Mouse (Mus musculus): ENCODE data around the gene Olfr933. TPM values are rescaled to one million over a fixed set of nuclear protein-coding genes. Genes with fewer than 3 reads are reported as not detected.

The Olfr933 gene
- polyA plus RNA-seq (2015; fragmentation: Nextera tagmentation; extraction: Ambion mirVana), result not detected in 2 replicates

- WGBS (ENCODE audit: insufficient replicate concordance), result 53% methylated on average over 4 of the region's 4 CpGs
- Histone ChIP-seq H3K27ac (ENCODE audit: low read length) (no peak within 1 kb of the TSS), H3K4me1 (ENCODE audit: control insufficient read depth, low read depth, low read length) (no peaks in the 10 kb centered on the region), H3K27me3 (ENCODE audit: control insufficient read depth, insufficient read depth, low read depth, low read length) (no peaks in the 10 kb centered on the region), H3K9me3 (replicated peaks; ENCODE audit: control insufficient read depth, low read length) (no peaks in the 10 kb centered on the region), H3K4me3 (ENCODE audit: low read depth, low read length) (no peak within 1 kb of the TSS), H3K36me3 (ENCODE audit: control insufficient read depth, insufficient read depth) (no peaks in the 10 kb centered on the region), H3K4me2 (ENCODE audit: low read depth, low read length) (no peak within 1 kb of the TSS), H3K9ac (ENCODE audit: low read depth, low read length) (no peak within 1 kb of the TSS)
- ATAC-seq (ENCODE audit: low read depth), result no peak
Measured at GRCm38 (mm10) chr9:38972013-38972412, at the start of gene Olfr933. Gene Olfr933 (plus strand): TSS chr9:38972313.

DNA sequence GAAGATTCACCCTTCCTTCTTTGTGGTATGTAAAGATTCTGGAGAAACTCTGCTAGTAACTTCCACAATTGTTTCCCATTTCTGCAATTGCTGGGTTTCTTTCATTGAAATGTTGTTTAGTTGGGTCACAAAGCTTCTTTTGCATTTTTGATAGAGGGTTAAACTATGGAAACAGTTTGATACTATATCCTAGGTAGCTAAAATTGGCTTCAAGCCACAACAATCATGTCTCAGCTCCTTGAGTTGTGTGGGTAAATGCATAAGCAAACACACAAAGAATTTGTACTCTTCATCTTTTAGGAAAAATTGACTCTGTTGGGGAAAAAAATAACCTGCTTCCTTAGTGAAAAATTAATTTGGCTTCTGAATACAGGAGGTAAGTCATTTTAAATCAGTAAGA lies 42.6 kb upstream of the Olfr933 start, which contains the start of gene Olfr930:
Gene Olfr930, plus strand, starts transcription at position 301 of the 400 bp plus-strand sequence.
- Histone ChIP-seq H3K9me3 (replicated peaks; ENCODE audit: control insufficient read depth, low read length) (no peaks in the 10 kb centered on the region), H3K9ac (ENCODE audit: low read depth, low read length) (no peak within 1 kb of the TSS), H3K27ac (ENCODE audit: low read length) (no peak within 1 kb of the TSS), H3K4me1 (ENCODE audit: control insufficient read depth, low read depth, low read length) (no peaks in the 10 kb centered on the region), H3K4me3 (ENCODE audit: low read depth, low read length) (no peak within 1 kb of the TSS), H3K27me3 (ENCODE audit: control insufficient read depth, insufficient read depth, low read depth, low read length) (no peaks in the 10 kb centered on the region), H3K36me3 (ENCODE audit: control insufficient read depth, insufficient read depth) (no peaks in the 10 kb centered on the region), H3K4me2 (ENCODE audit: low read depth, low read length) (no peak within 1 kb of the TSS)
- ATAC-seq (ENCODE audit: low read depth), result no peak

DNA sequence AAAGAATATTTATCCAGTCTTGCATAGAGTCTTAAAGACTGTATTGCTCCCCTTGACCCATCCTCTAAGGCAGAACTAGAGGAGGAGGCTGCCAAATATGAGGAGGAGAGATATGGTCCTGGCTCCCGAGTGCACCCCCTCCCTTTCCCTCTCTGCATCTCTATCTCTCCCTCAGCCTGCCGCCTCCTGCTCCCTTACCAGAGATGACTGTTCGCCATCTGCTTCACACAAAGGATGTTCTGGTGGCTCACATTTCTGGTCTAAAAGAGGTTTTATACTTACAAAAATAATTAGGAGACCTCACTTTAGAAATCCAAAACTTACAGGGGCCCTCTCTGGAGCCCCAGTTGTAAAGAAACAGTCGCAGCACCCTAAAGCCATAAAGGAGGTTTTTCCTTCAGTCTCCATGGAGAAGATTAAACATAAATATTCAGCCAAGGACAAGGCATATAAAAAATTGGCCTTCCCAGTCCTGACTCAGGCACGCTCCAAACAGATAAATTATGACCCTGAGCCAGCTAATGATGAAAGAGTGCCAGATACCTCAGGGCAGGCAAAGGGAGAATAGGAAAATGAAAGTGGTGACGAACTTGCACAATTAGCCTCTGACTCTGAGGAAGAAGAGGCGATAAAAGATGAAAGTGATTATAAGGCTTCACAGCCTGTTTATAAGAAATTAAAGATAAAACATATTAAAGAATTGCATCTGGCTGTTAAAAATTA lies 18.6 kb upstream of the Olfr933 start:
- H3K27me3 ChIP-seq (ENCODE audit: control insufficient read depth, insufficient read depth, low read depth, low read length), result no peaks in the 10 kb centered on the region
- no peak overlapping the region for H3K27ac ChIP-seq (ENCODE audit: low read length)
- ATAC-seq (ENCODE audit: low read depth), result no peak
- WGBS (ENCODE audit: insufficient replicate concordance), result 63% methylated on average over 7 of the region's 7 CpGs
- H3K9ac ChIP-seq (ENCODE audit: low read depth, low read length), result no peak overlapping the region
- no peaks in the 10 kb centered on the region; the same call in 1 of the 2 replicates for H3K9me3 ChIP-seq (replicated peaks; ENCODE audit: control insufficient read depth, low read length)
- no peak overlapping the region for H3K4me2 ChIP-seq (ENCODE audit: low read depth, low read length)
- H3K4me3 ChIP-seq (ENCODE audit: low read depth, low read length), result no peak overlapping the region
- no peaks in the 10 kb centered on the region for H3K36me3 ChIP-seq (ENCODE audit: control insufficient read depth, insufficient read depth)
- no peaks in the 10 kb centered on the region for H3K4me1 ChIP-seq (ENCODE audit: control insufficient read depth, low read depth, low read length)

- Histone ChIP-seq H3K4me3 (ENCODE audit: low read depth, low read length) (no peak overlapping the region), H3K36me3 (ENCODE audit: control insufficient read depth, insufficient read depth) (no peaks in the 10 kb centered on the region), H3K27me3 (ENCODE audit: control insufficient read depth, insufficient read depth, low read depth, low read length) (no peaks in the 10 kb centered on the region), H3K9me3 (replicated peaks; ENCODE audit: control insufficient read depth, low read length) (no peaks in the 10 kb centered on the region; the same call in 1 of the 2 replicates), H3K9ac (ENCODE audit: low read depth, low read length) (no peak overlapping the region), H3K4me1 (ENCODE audit: control insufficient read depth, low read depth, low read length) (no peaks in the 10 kb centered on the region), H3K27ac (ENCODE audit: low read length) (no peak overlapping the region), H3K4me2 (ENCODE audit: low read depth, low read length) (no peak overlapping the region)
- 62% methylated on average over 4 of the region's 4 CpGs for WGBS (ENCODE audit: insufficient replicate concordance)
- no peak for ATAC-seq (ENCODE audit: low read depth)
Measured at GRCm38 (mm10) chr9:38954124-38954416, 18.0 kb upstream of the Olfr933 start.

- Histone ChIP-seq H3K27ac (ENCODE audit: low read length) (no peak within 1 kb of the TSS), H3K27me3 (ENCODE audit: control insufficient read depth, insufficient read depth, low read depth, low read length) (no peaks in the 10 kb centered on the region), H3K9me3 (replicated peaks; ENCODE audit: control insufficient read depth, low read length) (no peaks in the 10 kb centered on the region), H3K4me3 (ENCODE audit: low read depth, low read length) (no peak within 1 kb of the TSS), H3K4me1 (ENCODE audit: control insufficient read depth, low read depth, low read length) (no peaks in the 10 kb centered on the region), H3K9ac (ENCODE audit: low read depth, low read length) (no peak within 1 kb of the TSS), H3K36me3 (ENCODE audit: control insufficient read depth, insufficient read depth) (no peaks in the 10 kb centered on the region), H3K4me2 (ENCODE audit: low read depth, low read length) (no peak within 1 kb of the TSS)
- ATAC-seq (ENCODE audit: low read depth), result no peak
- WGBS (ENCODE audit: insufficient replicate concordance), result 61% methylated on average over 2 of the region's 2 CpGs
Measured at GRCm38 (mm10) chr9:38988215-38988614, 16.1 kb downstream of the Olfr933 start, which contains the start of gene Olfr934. Gene Olfr934 (minus strand): TSS chr9:38988315.

- ATAC-seq (ENCODE audit: low read depth), result no peak
- 44% methylated on average over 2 of the region's 2 CpGs for WGBS (ENCODE audit: insufficient replicate concordance)
Measured at GRCm38 (mm10) chr9:38999583-38999982, 27.5 kb downstream of the Olfr933 start, which contains the start of gene Olfr935. Gene Olfr935 (minus strand): TSS chr9:38999683.

GRCm38 (mm10) chr9:39023277-39023676 lies 51.2 kb downstream of the Olfr933 start, which contains the start of gene Olfr146:
Gene Olfr146 (minus strand): TSS chr9:39023377.
- no peak within 1 kb of the TSS for H3K9ac ChIP-seq (ENCODE audit: low read depth, low read length)
- no peak within 1 kb of the TSS for H3K4me2 ChIP-seq (ENCODE audit: low read depth, low read length)
- H3K36me3 ChIP-seq (ENCODE audit: control insufficient read depth, insufficient read depth), result no peaks in the 10 kb centered on the region
- ATAC-seq (ENCODE audit: low read depth), result no peak
- no peak within 1 kb of the TSS for H3K27ac ChIP-seq (ENCODE audit: low read length)
- no peak within 1 kb of the TSS for H3K4me3 ChIP-seq (ENCODE audit: low read depth, low read length)
- no peaks in the 10 kb centered on the region for H3K9me3 ChIP-seq (replicated peaks; ENCODE audit: control insufficient read depth, low read length)
- H3K4me1 ChIP-seq (ENCODE audit: control insufficient read depth, low read depth, low read length), result no peaks in the 10 kb centered on the region
- 42% methylated on average over 1 of the region's 1 CpGs for WGBS (ENCODE audit: insufficient replicate concordance)
- H3K27me3 ChIP-seq (ENCODE audit: control insufficient read depth, insufficient read depth, low read depth, low read length), result no peaks in the 10 kb centered on the region

More at GRCm38 (mm10) chr9:38999583-38999982, 27.5 kb downstream of the Olfr933 start, which contains the start of gene Olfr935:
- H3K27me3 ChIP-seq (ENCODE audit: control insufficient read depth, insufficient read depth, low read depth, low read length), result no peaks in the 10 kb centered on the region
- no peaks in the 10 kb centered on the region for H3K36me3 ChIP-seq (ENCODE audit: control insufficient read depth, insufficient read depth)
- H3K9me3 ChIP-seq (replicated peaks; ENCODE audit: control insufficient read depth, low read length), result no peaks in the 10 kb centered on the region
- no peaks in the 10 kb centered on the region for H3K4me1 ChIP-seq (ENCODE audit: control insufficient read depth, low read depth, low read length)
- no peak within 1 kb of the TSS for H3K9ac ChIP-seq (ENCODE audit: low read depth, low read length)
- H3K4me3 ChIP-seq (ENCODE audit: low read depth, low read length), result no peak within 1 kb of the TSS
- H3K27ac ChIP-seq (ENCODE audit: low read length), result no peak within 1 kb of the TSS
- H3K4me2 ChIP-seq (ENCODE audit: low read depth, low read length), result no peak within 1 kb of the TSS

Other genes starting within 250 kb of the Olfr933 start
- not detected in 2 replicates for gene Olfr920, start 220.0 kb upstream of the Olfr933 start, polyA plus RNA-seq (2015; fragmentation: Nextera tagmentation; extraction: Ambion mirVana)
- gene Olfr921, start 199.2 kb upstream of the Olfr933 start, polyA plus RNA-seq (2015; fragmentation: Nextera tagmentation; extraction: Ambion mirVana), result not detected in 2 replicates
- gene Olfr922, start 157.7 kb upstream of the Olfr933 start, polyA plus RNA-seq (2015; fragmentation: Nextera tagmentation; extraction: Ambion mirVana), result not detected in 2 replicates
- not detected in 2 replicates for gene Olfr923, start 145.8 kb upstream of the Olfr933 start, polyA plus RNA-seq (2015; fragmentation: Nextera tagmentation; extraction: Ambion mirVana)
- not detected in 2 replicates for gene Olfr924, start 127.9 kb upstream of the Olfr933 start, polyA plus RNA-seq (2015; fragmentation: Nextera tagmentation; extraction: Ambion mirVana)
- gene Olfr26, start 117.3 kb upstream of the Olfr933 start, polyA plus RNA-seq (2015; fragmentation: Nextera tagmentation; extraction: Ambion mirVana), result not detected in 2 replicates
- gene Olfr926, start 95.2 kb upstream of the Olfr933 start, polyA plus RNA-seq (2015; fragmentation: Nextera tagmentation; extraction: Ambion mirVana), result not detected in 2 replicates
- gene Olfr930, start 42.5 kb upstream of the Olfr933 start, polyA plus RNA-seq (2015; fragmentation: Nextera tagmentation; extraction: Ambion mirVana), result not detected in 2 replicates
- gene Olfr934, start 16.0 kb downstream of the Olfr933 start, polyA plus RNA-seq (2015; fragmentation: Nextera tagmentation; extraction: Ambion mirVana), result not detected in 2 replicates
- not detected in 2 replicates for gene Olfr935, start 27.4 kb downstream of the Olfr933 start, polyA plus RNA-seq (2015; fragmentation: Nextera tagmentation; extraction: Ambion mirVana)
- gene Olfr146, start 51.1 kb downstream of the Olfr933 start, polyA plus RNA-seq (2015; fragmentation: Nextera tagmentation; extraction: Ambion mirVana), result not detected in 2 replicates
- gene Olfr937, start 92.6 kb downstream of the Olfr933 start, polyA plus RNA-seq (2015; fragmentation: Nextera tagmentation; extraction: Ambion mirVana), result not detected in 2 replicates
- gene Olfr938, start 106.6 kb downstream of the Olfr933 start, polyA plus RNA-seq (2015; fragmentation: Nextera tagmentation; extraction: Ambion mirVana), result not detected in 2 replicates
- gene Olfr27, start 155.8 kb downstream of the Olfr933 start, polyA plus RNA-seq (2015; fragmentation: Nextera tagmentation; extraction: Ambion mirVana), result not detected in 2 replicates
- gene Olfr943, start 194.0 kb downstream of the Olfr933 start, polyA plus RNA-seq (2015; fragmentation: Nextera tagmentation; extraction: Ambion mirVana), result not detected in 2 replicates
- gene Olfr944, start 229.6 kb downstream of the Olfr933 start, polyA plus RNA-seq (2015; fragmentation: Nextera tagmentation; extraction: Ambion mirVana), result not detected in 2 replicates

All from liver, embryonic 16.5 days (tissue).